Mouse (Mus musculus): ENCODE results near the gene Olfr521. TPM values are rescaled to one million over a fixed set of nuclear protein-coding genes. Genes with fewer than 3 reads are reported as not detected.

The Olfr521 gene
- polyA plus RNA-seq (2021; fragmentation: Nextera tagmentation) = not detected in 2 replicates
- long read RNA-seq, experiment 1 = 0 reads
- long read RNA-seq, experiment 2 = 0 reads

DNA sequence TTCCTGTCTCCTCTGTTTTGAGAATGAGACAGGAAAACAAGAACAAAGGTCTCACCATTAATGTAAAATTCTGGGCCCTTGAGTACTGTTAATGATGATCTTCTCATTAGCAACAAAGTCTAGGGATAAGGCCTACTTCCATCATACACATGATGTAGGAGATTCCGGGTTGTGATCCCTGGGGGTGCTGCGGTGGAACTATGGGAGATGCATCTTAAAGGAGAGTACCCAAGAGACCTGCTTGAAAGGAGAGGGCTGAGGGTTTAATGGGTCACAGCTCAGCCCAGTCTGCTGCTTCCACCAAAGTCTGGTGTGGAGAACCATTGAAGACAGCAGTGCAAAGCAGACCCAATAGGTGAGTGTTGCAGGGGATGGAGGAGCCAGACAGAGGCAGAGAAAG is at the start of gene Olfr521:
Gene Olfr521 (plus strand): TSS at position 301 of the 400 bp plus-strand sequence.

GRCm38 (mm10) chr7:99729973-99730372 is 33.3 kb upstream of the Olfr521 start, which contains the start of gene Olfr520:
TSS of gene Olfr520 (plus strand) at chr7:99730273.

Other genes starting within 250 kb of the Olfr521 start
- gene Arrb1, start 228.0 kb upstream of the Olfr521 start, polyA plus RNA-seq (2021; fragmentation: Nextera tagmentation) = 15.5 and 15.8 TPM in 2 replicates
- gene Tpbgl, start 136.4 kb upstream of the Olfr521 start, polyA plus RNA-seq (2021; fragmentation: Nextera tagmentation) = 2.4 and 3.0 TPM in 2 replicates
- 5.2 TPM in 2 replicates for gene Slco2b1, start 52.2 kb upstream of the Olfr521 start, polyA plus RNA-seq (2021; fragmentation: Nextera tagmentation)
- not detected in 2 replicates for gene Olfr520, start 33.2 kb upstream of the Olfr521 start, polyA plus RNA-seq (2021; fragmentation: Nextera tagmentation)
- 1.6 and 1.8 TPM in 2 replicates for gene Neu3, start 64.9 kb downstream of the Olfr521 start, polyA plus RNA-seq (2021; fragmentation: Nextera tagmentation)
- gene Xrra1, start 95.6 kb downstream of the Olfr521 start, polyA plus RNA-seq (2021; fragmentation: Nextera tagmentation) = 1.0 and 1.3 TPM in 2 replicates
- gene Spcs2, start 100.0 kb downstream of the Olfr521 start, polyA plus RNA-seq (2021; fragmentation: Nextera tagmentation) = 217 and 231 TPM in 2 replicates
- 5.1 and 5.5 TPM in 2 replicates for gene Rnf169, start 216.9 kb downstream of the Olfr521 start, polyA plus RNA-seq (2021; fragmentation: Nextera tagmentation)
- gene Chrdl2, start 242.7 kb downstream of the Olfr521 start, polyA plus RNA-seq (2021; fragmentation: Nextera tagmentation) = not detected in 2 replicates

Data from layer of hippocampus, adult 6 months (tissue).